Mouse (Mus musculus): ENCODE results near the gene Ccdc144b.

Gene Ccdc144b

GRCm38 (mm10) chr3:36025732-36026131 is 27.6 kb downstream of the Ccdc144b start:
- no peak for DNase-seq

- no peak for DNase-seq
Measured at GRCm38 (mm10) chr3:36011239-36011638, 42.1 kb downstream of the Ccdc144b start.

GRCm38 (mm10) chr3:36008411-36009154 is 44.8 kb downstream of the Ccdc144b start:
- no peak for DNase-seq

DNA sequence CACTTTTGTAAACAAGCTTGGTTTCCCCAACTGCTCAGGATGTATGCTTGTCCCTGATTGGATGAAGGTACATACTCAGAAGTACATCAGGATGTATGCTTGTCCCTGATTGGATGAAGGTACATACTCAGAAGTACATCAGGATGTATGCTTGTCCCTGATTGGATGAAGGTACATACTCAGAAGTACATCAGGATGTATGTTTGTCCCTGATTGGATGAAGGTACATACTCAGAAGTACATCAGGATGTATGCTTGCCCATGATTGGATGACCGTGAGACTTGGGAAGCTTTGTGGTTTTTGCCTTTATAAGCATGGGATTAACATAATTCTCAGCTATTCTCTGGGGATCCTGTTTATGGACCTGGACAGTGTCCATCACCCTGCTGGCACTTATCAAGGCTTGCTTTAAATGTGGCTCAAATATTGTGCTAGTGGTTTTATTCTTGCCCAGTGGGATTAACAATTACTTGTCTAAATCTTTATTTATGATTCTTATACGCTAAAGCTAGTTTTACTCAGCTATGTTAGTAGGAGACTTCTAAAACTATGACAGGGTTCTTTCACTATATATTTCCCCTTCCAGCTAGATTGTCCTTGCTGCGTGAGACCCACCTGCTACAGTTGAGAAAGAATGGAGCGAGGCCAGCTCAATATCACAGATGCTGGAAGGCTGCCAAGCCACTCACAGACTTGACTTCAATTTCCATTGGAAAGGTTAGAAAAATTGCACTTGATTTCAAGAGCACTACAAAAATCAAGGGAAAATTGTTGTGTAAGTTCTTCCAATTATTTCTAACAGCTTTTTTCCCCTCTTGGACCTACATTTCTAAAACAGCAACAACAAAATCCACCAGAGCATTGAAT is 49.1 kb downstream of the Ccdc144b start:
- DNase-seq: peak; percentile 30

DNA sequence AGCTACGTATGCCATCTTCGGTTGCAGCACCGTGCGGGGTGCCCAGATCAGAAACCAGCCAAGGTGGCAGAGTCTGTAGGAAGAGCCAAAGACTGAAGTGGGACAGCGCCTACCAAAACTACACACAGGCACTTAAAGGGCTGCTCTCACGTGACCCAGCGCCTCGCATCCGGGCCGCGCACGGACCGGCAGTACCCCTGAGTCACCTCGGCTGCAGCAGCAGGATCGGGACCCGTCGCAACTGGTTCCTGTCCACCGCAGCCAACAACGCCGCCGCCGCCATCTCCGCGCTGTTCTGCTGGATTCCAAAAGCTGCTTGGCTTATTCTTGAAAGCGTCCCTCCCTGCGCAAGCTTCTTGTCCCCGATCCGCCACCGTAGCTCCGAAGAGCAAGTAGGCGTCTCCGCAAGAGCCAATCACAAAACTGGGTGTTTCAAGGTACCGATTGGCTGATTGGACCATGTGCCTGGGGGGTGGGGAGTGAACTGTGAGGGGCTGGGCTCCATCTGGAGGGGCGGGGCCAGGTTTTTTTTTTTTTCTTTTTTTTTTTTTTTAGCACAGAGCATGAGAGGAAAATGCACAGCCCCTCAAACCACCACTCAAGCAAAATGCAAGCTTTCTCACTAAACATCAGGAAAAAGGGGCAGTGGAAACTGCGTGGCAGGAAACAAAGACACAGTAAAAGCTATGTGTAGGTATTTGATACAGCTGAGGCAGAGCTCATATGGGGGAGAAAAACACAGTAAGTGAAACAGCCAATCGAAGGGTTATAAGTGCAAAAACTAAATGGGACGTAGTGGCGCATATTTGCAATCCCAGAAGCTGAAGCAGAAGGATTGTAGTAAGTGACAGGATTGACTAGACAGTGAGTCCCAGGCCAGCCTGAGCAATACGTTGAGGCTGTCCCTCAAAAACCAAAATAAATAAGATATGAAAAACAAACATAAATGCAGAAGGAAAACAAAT is 52.8 kb downstream of the Ccdc144b start, which contains the start of gene Mccc1:
TSS of gene Mccc1 (minus strand) at position 404 of the 965 bp plus-strand sequence.
- DNase-seq: peak; percentile 93

GRCm38 (mm10) chr3:35994552-35995531 is 58.5 kb downstream of the Ccdc144b start:
- DNase-seq: no peak

DNA sequence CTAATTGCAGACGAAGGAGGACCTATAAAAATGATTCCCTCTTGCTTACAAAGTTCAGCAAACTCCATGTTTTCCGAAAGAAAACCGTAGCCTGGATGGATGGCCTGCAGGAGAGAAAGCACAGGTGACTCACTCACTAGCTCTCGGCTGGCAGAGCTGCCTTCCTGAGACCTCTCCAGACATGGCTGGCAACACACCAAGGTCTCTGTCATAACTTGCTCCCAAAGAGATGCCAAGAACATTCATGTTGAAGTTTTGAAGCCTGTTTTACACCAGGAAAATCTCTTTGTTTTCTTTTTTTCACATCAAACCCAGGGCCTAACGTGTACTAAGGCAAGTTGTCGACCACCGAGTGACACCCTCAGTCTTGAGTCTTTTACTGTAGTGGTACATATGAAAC is 62.6 kb downstream of the Ccdc144b start:
- no peak for DNase-seq

- DNase-seq: no peak
Measured at GRCm38 (mm10) chr3:35988031-35988430, 65.3 kb downstream of the Ccdc144b start.

DNA sequence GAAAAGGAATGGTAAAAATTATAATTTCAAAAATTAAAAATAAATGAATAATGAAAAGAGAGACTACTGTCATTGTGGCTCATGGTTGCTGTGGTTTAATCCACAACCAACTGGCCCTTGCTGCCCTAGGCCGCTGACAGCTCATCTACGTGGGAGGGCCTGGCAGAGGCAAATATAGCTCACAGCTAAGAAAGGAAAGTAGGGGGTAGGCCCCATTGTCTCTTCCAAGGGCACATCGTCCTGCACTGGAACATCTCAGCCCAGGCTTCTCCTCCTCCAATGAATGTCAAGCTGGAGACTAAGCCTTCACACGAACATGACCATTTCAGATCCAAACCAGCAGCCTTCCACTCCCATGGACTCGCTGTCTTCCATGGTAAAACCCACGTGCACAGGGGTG is 67.1 kb downstream of the Ccdc144b start:
- DNase-seq: no peak

DNA sequence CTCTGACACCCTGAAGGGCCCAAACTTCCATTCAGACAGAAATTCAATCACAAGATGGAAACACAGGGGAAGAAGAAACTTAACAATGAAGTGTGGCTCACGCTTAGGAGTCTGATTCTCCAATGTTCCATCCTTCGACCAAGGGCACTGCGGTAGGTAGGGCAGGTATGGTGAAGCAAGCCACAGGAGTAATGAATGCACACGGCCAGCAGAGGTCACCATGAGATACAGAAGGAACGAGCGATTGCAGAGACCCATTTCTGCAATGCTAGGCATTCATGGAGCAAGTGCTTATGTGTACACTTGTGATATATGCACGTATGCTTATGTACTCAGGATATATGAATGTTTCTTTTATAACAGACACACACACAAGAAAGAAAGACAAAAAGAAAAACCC is 79.8 kb downstream of the Ccdc144b start:
- no peak for DNase-seq

DNA sequence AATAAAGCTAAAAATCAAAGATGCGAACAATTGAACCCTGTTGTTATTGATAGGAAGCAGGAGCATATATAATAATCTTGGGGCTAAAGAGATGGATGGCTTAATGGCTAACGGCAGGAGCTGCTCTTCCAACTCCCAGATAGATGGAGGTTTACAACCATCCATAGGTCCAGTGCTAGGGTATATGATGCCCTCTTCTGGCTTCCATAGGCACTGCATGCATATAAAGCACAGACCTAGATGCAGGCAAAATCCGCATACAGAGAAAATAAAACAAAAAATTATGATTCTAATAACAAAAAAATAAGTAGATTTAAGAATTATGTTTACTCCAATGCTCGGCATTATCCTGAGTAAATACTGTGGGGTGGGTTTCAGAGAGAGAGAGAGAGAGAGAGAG is 80.4 kb downstream of the Ccdc144b start:
- no peak for DNase-seq

- no peak for DNase-seq
Measured at GRCm38 (mm10) chr3:35971149-35971548, 82.2 kb downstream of the Ccdc144b start.

DNA sequence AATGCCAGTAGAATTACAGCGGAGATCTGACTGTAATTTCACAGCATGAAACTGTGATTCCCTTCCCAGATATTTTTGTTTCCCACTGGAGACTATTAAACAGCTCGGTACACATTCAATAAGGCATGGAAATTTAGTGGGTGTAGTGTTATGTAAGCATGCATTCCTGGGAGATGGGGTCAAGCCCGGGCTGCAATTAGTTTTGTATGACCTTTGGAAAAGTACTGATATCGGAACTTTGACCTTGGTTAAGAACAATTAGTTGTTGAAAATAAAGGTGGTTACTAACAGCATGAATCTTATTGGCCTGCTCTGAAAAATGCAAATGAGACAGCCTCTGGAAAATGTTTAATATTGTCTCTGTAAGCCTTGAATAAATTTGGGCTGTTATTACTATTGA is 82.9 kb downstream of the Ccdc144b start:
- no peak for DNase-seq

DNA sequence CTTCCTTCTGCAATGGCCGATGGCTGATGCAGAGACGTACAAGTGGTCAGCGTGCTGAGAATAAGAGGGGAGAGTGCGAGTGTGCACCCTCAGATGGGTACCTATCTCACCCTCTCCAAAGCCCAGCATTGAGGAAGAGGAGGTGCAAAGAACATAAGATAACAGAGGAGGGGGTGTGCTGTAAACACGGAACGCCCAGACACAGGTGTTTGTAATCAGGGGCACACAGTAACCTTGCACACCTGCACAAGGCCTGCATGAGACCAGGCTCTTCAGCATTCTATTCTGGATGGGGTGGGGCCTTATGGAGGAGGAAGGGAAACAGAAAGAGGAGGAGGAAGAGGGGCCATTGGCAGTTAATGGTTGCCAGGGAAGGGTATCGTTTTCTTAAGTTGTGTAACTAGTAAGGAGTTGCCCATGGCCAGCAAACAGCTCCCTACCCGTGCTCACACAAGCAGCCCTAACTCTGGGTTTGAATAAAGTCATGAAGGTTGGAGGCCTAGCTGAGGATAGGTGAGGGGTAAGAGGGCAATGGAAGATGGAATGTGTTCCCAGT is 85.9 kb downstream of the Ccdc144b start:
- DNase-seq: no peak

- no peak for DNase-seq
Measured at GRCm38 (mm10) chr3:35966493-35966892, 86.9 kb downstream of the Ccdc144b start.

- DNase-seq: no peak
Measured at GRCm38 (mm10) chr3:35964928-35965327, 88.4 kb downstream of the Ccdc144b start.

DNA sequence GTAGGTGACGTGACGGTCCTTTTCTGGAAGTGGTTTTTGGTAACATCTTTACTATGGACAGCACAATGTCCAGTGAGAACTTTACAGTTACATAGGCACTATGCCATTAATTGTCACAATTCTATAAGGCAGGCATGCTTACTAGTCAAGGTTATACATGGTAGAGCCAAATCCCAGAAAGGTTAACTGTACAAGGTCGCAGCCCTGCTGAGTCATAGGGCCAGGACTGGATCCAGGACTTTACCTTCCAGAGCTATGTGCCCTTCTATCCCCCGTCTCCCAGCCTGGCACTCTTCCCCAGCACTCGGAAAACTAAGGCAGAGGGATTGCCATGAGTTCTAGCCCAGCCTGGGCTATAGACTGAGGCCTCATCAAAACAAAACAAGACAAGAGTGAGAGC is 89.4 kb downstream of the Ccdc144b start:
- DNase-seq: no peak

DNA sequence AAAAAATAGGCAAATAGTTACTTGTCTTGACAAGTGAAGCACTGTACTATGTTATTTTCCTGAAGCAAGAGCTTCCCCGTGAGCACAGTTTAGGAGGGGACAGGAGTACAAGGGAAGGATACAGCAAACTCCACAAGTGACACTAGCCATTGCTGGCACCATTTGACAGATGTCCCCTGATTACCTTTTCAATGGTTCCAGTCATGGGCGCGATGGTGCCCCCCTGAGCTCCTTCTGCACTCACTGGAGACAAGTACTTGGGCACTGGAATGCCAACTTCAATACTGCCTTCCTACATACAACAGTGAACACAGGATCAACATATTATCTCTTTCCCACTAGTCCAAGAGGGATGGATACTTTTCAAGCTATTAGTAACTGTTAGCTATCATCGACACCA is 89.9 kb downstream of the Ccdc144b start:
- no peak for DNase-seq

DNA sequence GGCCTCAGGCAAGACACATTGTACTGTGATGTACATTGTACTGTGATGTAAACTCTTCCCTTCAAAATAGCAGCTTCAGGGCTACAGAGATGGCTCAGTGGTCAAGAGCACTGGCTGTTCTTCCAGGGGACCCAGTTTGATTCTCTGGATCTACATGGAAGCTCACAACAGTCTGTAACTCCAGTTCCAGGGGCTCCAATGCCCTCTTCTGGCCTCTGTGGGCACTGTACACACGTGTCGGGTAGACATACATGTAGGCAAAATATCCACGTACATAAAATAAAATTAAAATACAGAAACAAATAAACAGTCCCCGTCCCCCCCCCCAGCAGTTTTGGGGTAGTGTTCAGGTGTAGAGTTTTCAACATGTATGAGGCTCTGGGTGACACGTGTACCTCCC is 90.4 kb downstream of the Ccdc144b start:
- no peak for DNase-seq
